Mouse (Mus musculus): ENCODE data around the gene Rgp1. TPM values are rescaled to one million over a fixed set of nuclear protein-coding genes. Genes with fewer than 3 reads are reported as not detected.

Gene Rgp1
- polyA plus RNA-seq, 1 experiment from 2014 or later, result 21.1 TPM

GRCm38 (mm10) chr4:43559519-43560242 lies 18.8 kb upstream of the Rgp1 start:
- WGBS, result 67% methylated on average over 13 of the region's 13 CpGs
- H3K27ac ChIP-seq (replicated peaks; ENCODE audit: low read depth, low read length), result no peak overlapping the region
- no peaks in the 10 kb centered on the region for H3K27me3 ChIP-seq (ENCODE audit: control insufficient read depth, insufficient read depth, low read length)
- peak overlapping the region; percentile 6; the same call in 1 of the 2 replicates for H3K4me3 ChIP-seq (ENCODE audit: low read depth, low read length)
- ATAC-seq (replicated peaks; ENCODE audit: insufficient number of reproducible peaks, low FRiP score, low TSS enrichment, low read depth) (no peak), DNase-seq (ENCODE audit: low spot score) (no peak)
- H3K9me3 ChIP-seq (replicated peaks; ENCODE audit: control insufficient read depth, low read length), result no peaks in the 10 kb centered on the region
- H3K9ac ChIP-seq (replicated peaks; ENCODE audit: low read length), result peak overlapping the region; percentile 19
- H3K36me3 ChIP-seq (replicated peaks; ENCODE audit: control insufficient read depth, insufficient read depth, low read depth, low read length), result peaks cover 5% of the 10 kb centered on the region; the same call in 1 of the 2 replicates
- peak overlapping the region; percentile 36 for H3K4me2 ChIP-seq (ENCODE audit: low read depth, low read length)
- peaks cover 15% of the 10 kb centered on the region for H3K4me1 ChIP-seq (ENCODE audit: control insufficient read depth, insufficient read depth, low read length)

GRCm38 (mm10) chr4:43560243-43560611 lies 18.3 kb upstream of the Rgp1 start:
- no peak overlapping the region for H3K27ac ChIP-seq (replicated peaks; ENCODE audit: low read depth, low read length)
- H3K4me1 ChIP-seq (ENCODE audit: control insufficient read depth, insufficient read depth, low read length), result peaks cover 15% of the 10 kb centered on the region
- no peak for ATAC-seq (replicated peaks; ENCODE audit: insufficient number of reproducible peaks, low FRiP score, low TSS enrichment, low read depth)
- no peak for DNase-seq (ENCODE audit: low spot score)
- H3K9ac ChIP-seq (replicated peaks; ENCODE audit: low read length), result peak overlapping the region; percentile 95
- peak overlapping the region; percentile 6; the same call in 1 of the 2 replicates for H3K4me3 ChIP-seq (ENCODE audit: low read depth, low read length)
- H3K36me3 ChIP-seq (replicated peaks; ENCODE audit: control insufficient read depth, insufficient read depth, low read depth, low read length), result peaks cover 1% of the 10 kb centered on the region; the same call in 1 of the 2 replicates
- no peaks in the 10 kb centered on the region for H3K27me3 ChIP-seq (ENCODE audit: control insufficient read depth, insufficient read depth, low read length)
- H3K9me3 ChIP-seq (replicated peaks; ENCODE audit: control insufficient read depth, low read length), result no peaks in the 10 kb centered on the region
- H3K4me2 ChIP-seq (ENCODE audit: low read depth, low read length), result peak overlapping the region; percentile 36
- WGBS, result 39% methylated on average over 6 of the region's 6 CpGs

GRCm38 (mm10) chr4:43560976-43561375 lies 17.5 kb upstream of the Rgp1 start:
- Histone ChIP-seq H3K4me3 (ENCODE audit: low read depth, low read length) (peak overlapping the region; percentile 91), H3K36me3 (replicated peaks; ENCODE audit: control insufficient read depth, insufficient read depth, low read depth, low read length) (peaks cover 5% of the 10 kb centered on the region; the same call in 1 of the 2 replicates), H3K27ac (replicated peaks; ENCODE audit: low read depth, low read length) (no peak overlapping the region), H3K27me3 (ENCODE audit: control insufficient read depth, insufficient read depth, low read length) (no peaks in the 10 kb centered on the region), H3K9ac (replicated peaks; ENCODE audit: low read length) (peak overlapping the region; percentile 95), H3K4me2 (ENCODE audit: low read depth, low read length) (peak overlapping the region; percentile 79), H3K4me1 (ENCODE audit: control insufficient read depth, insufficient read depth, low read length) (peaks cover 15% of the 10 kb centered on the region), H3K9me3 (replicated peaks; ENCODE audit: control insufficient read depth, low read length) (no peaks in the 10 kb centered on the region)
- ATAC-seq (replicated peaks; ENCODE audit: insufficient number of reproducible peaks, low FRiP score, low TSS enrichment, low read depth) (no peak), DNase-seq (ENCODE audit: low spot score) (no peak)
- 41% methylated on average over 2 of the region's 2 CpGs for WGBS

- Histone ChIP-seq H3K4me1 (ENCODE audit: control insufficient read depth, insufficient read depth, low read length) (peaks cover 15% of the 10 kb centered on the region), H3K9ac (replicated peaks; ENCODE audit: low read length) (peak overlapping the region; percentile 95), H3K4me3 (ENCODE audit: low read depth, low read length) (peak overlapping the region; percentile 91), H3K27me3 (ENCODE audit: control insufficient read depth, insufficient read depth, low read length) (no peaks in the 10 kb centered on the region), H3K36me3 (replicated peaks; ENCODE audit: control insufficient read depth, insufficient read depth, low read depth, low read length) (peaks cover 5% of the 10 kb centered on the region; the same call in 1 of the 2 replicates), H3K4me2 (ENCODE audit: low read depth, low read length) (peak overlapping the region; percentile 79), H3K9me3 (replicated peaks; ENCODE audit: control insufficient read depth, low read length) (no peaks in the 10 kb centered on the region), H3K27ac (replicated peaks; ENCODE audit: low read depth, low read length) (peak overlapping the region; percentile 98)
- no peak for DNase-seq (ENCODE audit: low spot score)
- WGBS, result 2% methylated on average over 16 of the region's 16 CpGs
- peak; percentile 36 for ATAC-seq (replicated peaks; ENCODE audit: insufficient number of reproducible peaks, low FRiP score, low TSS enrichment, low read depth)
Measured at GRCm38 (mm10) chr4:43561436-43561996, 17.0 kb upstream of the Rgp1 start.

GRCm38 (mm10) chr4:43561997-43562768 lies 16.3 kb upstream of the Rgp1 start, which contains the start of the genes Creb3 and Tln1:
Gene Creb3 (plus strand): TSS chr4:43562332.
Gene Tln1 (minus strand): TSS chr4:43562691.
- Histone ChIP-seq H3K9ac (replicated peaks; ENCODE audit: low read length) (peak within 1 kb of the TSS; percentile 95), H3K4me2 (ENCODE audit: low read depth, low read length) (peak within 1 kb of the TSS; percentile 79), H3K27me3 (ENCODE audit: control insufficient read depth, insufficient read depth, low read length) (no peaks in the 10 kb centered on the region), H3K4me1 (ENCODE audit: control insufficient read depth, insufficient read depth, low read length) (peaks cover 15% of the 10 kb centered on the region), H3K27ac (replicated peaks; ENCODE audit: low read depth, low read length) (peak within 1 kb of the TSS; percentile 98), H3K9me3 (replicated peaks; ENCODE audit: control insufficient read depth, low read length) (no peaks in the 10 kb centered on the region), H3K4me3 (ENCODE audit: low read depth, low read length) (peak within 1 kb of the TSS; percentile 91), H3K36me3 (replicated peaks; ENCODE audit: control insufficient read depth, insufficient read depth, low read depth, low read length) (peaks cover 6% of the 10 kb centered on the region; the same call in 1 of the 2 replicates)
- under 1% methylated on average over 60 of the region's 62 CpGs for WGBS
- ATAC-seq (replicated peaks; ENCODE audit: insufficient number of reproducible peaks, low FRiP score, low TSS enrichment, low read depth) (peak; percentile 91), DNase-seq (ENCODE audit: low spot score) (peak; percentile 98)

GRCm38 (mm10) chr4:43562769-43563600 lies 15.5 kb upstream of the Rgp1 start:
- Histone ChIP-seq H3K9ac (replicated peaks; ENCODE audit: low read length) (peak overlapping the region; percentile 95), H3K4me2 (ENCODE audit: low read depth, low read length) (peak overlapping the region; percentile 79), H3K9me3 (replicated peaks; ENCODE audit: control insufficient read depth, low read length) (no peaks in the 10 kb centered on the region), H3K4me3 (ENCODE audit: low read depth, low read length) (peak overlapping the region; percentile 91), H3K36me3 (replicated peaks; ENCODE audit: control insufficient read depth, insufficient read depth, low read depth, low read length) (peaks cover 6% of the 10 kb centered on the region; the same call in 1 of the 2 replicates), H3K27me3 (ENCODE audit: control insufficient read depth, insufficient read depth, low read length) (no peaks in the 10 kb centered on the region), H3K27ac (replicated peaks; ENCODE audit: low read depth, low read length) (peak overlapping the region; percentile 98; the same call in 1 of the 2 replicates), H3K4me1 (ENCODE audit: control insufficient read depth, insufficient read depth, low read length) (peaks cover 11% of the 10 kb centered on the region)
- no peak for DNase-seq (ENCODE audit: low spot score)
- 7% methylated on average over 22 of the region's 22 CpGs for WGBS
- no peak for ATAC-seq (replicated peaks; ENCODE audit: insufficient number of reproducible peaks, low FRiP score, low TSS enrichment, low read depth)

GRCm38 (mm10) chr4:43563601-43563875 lies 15.0 kb upstream of the Rgp1 start:
- no peak overlapping the region for H3K4me2 ChIP-seq (ENCODE audit: low read depth, low read length)
- no peak overlapping the region for H3K9ac ChIP-seq (replicated peaks; ENCODE audit: low read length)
- peaks cover 11% of the 10 kb centered on the region for H3K36me3 ChIP-seq (replicated peaks; ENCODE audit: control insufficient read depth, insufficient read depth, low read depth, low read length)

More at GRCm38 (mm10) chr4:43563601-43563875, 15.0 kb upstream of the Rgp1 start:
- no peaks in the 10 kb centered on the region for H3K27me3 ChIP-seq (ENCODE audit: control insufficient read depth, insufficient read depth, low read length)
- WGBS, result 86% methylated on average over 4 of the region's 4 CpGs
- no peak overlapping the region for H3K27ac ChIP-seq (replicated peaks; ENCODE audit: low read depth, low read length)
- peak overlapping the region; percentile 91 for H3K4me3 ChIP-seq (ENCODE audit: low read depth, low read length)
- DNase-seq (ENCODE audit: low spot score) (no peak), ATAC-seq (replicated peaks; ENCODE audit: insufficient number of reproducible peaks, low FRiP score, low TSS enrichment, low read depth) (no peak)
- H3K4me1 ChIP-seq (ENCODE audit: control insufficient read depth, insufficient read depth, low read length), result peaks cover 11% of the 10 kb centered on the region
- H3K9me3 ChIP-seq (replicated peaks; ENCODE audit: control insufficient read depth, low read length), result no peaks in the 10 kb centered on the region

All from embryonic facial prominence, embryonic 11.5 days (tissue).